Mouse (Mus musculus) bone marrow, adult 2 months (tissue): ENCODE data around the gene Olfr288. TPM values are rescaled to one million over a fixed set of nuclear protein-coding genes. Genes with fewer than 3 reads are reported as not detected.
A peak's percentile ranks its signal among the peaks of the same experiment; 100 is the strongest.

Source experiments
- H3K27ac ChIP-seq: fragments of 200-500 bp; 2 replicates; pipeline ENCODE4 v1.5.1; 2012; ENCODE audit warnings: low read depth, mild to moderate bottlenecking, control low read depth, inconsistent platforms, low read length; ENCODE audit not compliant: control insufficient read depth, poor library complexity, insufficient read depth
- H3K4me1 ChIP-seq: fragments of 200-500 bp; 2 replicates; pipeline ENCODE4 v1.6.1; 2011; ENCODE audit warnings: low read length; ENCODE audit not compliant: control insufficient read depth, insufficient read depth
- H3K4me3 ChIP-seq: fragments of 200-500 bp; replicated peaks from 2 replicates; pipeline ENCODE3; 2011; ENCODE audit warnings: mild to moderate bottlenecking, low read depth, low read length, control low read depth; ENCODE audit not compliant: control insufficient read depth
- CTCF ChIP-seq: fragments of 200-500 bp; IDR thresholded peaks from 2 replicates; pipeline ENCODE4 v1.5.1; 2011; ENCODE audit warnings: low read length, control low read depth; ENCODE audit not compliant: control insufficient read depth, insufficient read depth
- POLR2A ChIP-seq: fragments of 200-500 bp; IDR thresholded peaks from 2 replicates; pipeline ENCODE4 v1.6.1; 2011; ENCODE audit warnings: low read depth, mild to moderate bottlenecking, control low read depth, low read length, borderline replicate concordance; ENCODE audit not compliant: control insufficient read depth
- WGBS: fragments of 180-500 bp; shearing (Covaris S2); methylation state at CpG from one replicate; pipeline ENCODE4 v1.1.7; 2018; 5-methylcytosine and 5-hydroxymethylcytosine counted together
- polyA plus RNA-seq: library from polyadenylated mRNA; stranded (reverse); fragments of >200 nt; gene quantifications from 2 replicates; pipeline ENCODE4 v1.2.4, GENCODE M21; 2011; ENCODE audit warnings: low replicate concordance; ENCODE audit not compliant: missing spikeins, insufficient read depth, insufficient read length

The Olfr288 gene
- polyA plus RNA-seq, 1 experiment: not detected

DNA sequence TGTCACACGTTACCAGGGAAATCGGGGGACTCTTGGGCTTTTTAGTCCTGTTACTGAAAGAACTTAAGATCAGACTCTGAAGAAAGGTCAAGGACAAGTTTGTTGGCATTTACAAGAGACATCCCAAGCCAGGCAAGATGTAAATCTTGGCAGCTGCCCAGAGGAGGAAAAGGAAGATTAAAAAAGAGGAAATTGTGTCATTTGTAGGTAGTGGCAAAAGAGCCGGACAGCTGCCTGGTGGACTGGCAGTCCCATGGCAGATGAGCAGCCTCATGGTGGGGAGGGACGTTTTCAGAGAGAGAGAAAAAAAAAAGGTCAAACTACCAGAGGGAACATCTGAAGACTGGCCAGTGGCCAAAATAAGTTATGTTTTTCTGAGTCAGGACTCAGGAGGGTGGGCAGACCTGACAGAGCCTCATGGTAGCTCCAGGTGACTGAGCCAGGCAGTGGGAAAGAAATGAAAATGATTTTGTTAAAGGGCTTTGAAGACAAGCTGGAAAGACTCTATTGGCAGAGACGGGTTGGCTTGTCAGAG, 18.1 kb upstream of the Olfr288 start:
- Histone ChIP-seq H3K4me1 (no peaks in the 10 kb centered on the region; the same call in 1 of the 2 replicates), H3K4me3 (no peak overlapping the region), H3K27ac (no peak overlapping the region)
- TF ChIP-seq CTCF (no peak), POLR2A (no peak)
- WGBS: 50% methylated on average over 5 of the region's 5 CpGs

DNA sequence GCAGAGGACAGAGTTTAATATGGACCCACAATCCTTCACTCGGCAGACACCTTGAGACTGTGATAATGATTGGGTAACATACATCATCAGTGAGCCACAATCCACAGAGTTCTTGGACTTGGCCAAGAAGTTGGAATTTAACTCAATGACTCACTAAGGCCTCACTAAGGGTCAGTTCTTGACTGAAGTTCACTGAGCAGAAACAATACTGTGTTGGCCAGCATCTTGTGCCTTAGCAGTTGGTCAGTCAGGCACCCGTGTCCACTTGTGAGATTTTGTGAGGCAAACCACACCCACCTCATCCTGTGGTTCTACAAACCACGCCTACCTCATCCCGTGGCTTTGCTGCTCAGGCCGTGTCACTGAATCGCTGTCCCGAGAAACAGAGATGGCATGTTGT, 14.3 kb upstream of the Olfr288 start:
- Histone ChIP-seq H3K27ac (no peak overlapping the region), H3K4me1 (no peaks in the 10 kb centered on the region; the same call in 1 of the 2 replicates), H3K4me3 (no peak overlapping the region)
- WGBS: 62% methylated on average over 7 of the region's 7 CpGs
- TF ChIP-seq CTCF: no peak
- no peak for TF ChIP-seq POLR2A

DNA sequence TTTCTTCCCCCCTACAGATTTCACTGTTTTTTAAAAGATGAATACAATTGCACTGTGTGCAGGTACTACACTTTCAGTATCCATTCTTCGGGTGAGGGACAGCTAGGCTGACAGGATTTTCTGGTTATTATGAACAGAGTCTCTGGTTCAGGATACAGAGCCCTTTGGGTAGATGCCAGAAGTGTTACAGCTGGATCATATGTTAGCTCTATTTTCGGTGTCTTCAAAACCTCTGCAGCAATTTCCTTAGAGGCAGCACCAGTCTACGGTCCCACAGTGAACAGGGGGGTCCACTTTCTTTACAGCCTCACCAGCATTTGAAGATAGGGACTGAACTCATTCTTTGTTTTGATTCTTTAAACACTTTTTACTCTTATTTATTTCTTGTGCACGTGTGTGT, 10.9 kb downstream of the Olfr288 start:
- Histone ChIP-seq H3K27ac (no peak overlapping the region), H3K4me3 (no peak overlapping the region), H3K4me1 (no peaks in the 10 kb centered on the region)
- no peak for TF ChIP-seq CTCF
- TF ChIP-seq POLR2A: no peak
- WGBS: 46% methylated on average over 4 of the region's 4 CpGs

DNA sequence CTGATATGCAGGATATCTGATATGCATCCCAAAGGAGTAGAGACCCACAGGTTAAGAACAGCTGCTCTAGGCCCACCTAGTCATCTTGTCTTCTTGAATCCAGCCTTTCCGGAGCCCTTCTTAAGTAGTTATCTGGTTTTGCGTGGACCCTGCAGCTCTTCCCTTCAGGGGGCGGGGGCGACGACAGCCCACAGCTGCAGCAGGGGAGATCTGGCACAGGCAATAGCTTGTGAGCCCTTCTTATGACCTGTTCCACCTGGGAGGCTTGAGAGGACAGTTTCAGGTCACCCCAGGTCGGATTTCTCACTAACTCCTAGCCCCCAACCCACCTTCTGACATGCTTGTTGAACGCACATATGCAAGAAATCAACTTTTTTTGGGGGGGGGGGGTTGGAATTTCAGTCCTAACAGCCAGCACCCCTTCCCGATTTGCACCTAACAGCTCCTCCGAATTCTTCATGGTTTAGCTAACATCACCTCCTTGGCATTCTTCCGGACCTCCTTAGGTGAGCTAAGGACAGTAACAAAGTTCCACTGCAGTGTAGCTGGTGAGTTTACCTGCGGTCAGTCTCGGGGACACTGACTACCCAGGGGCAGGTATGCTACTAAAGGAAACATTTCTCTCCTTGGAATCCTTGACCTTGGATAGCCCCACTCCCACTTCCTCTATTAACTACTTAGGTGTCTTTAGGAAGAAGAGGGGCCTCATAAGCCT, 13.3 kb downstream of the Olfr288 start:
- no peak overlapping the region for H3K27ac ChIP-seq
- TF ChIP-seq CTCF (no peak), POLR2A (no peak)
- H3K4me3 ChIP-seq: no peak overlapping the region
- 74% methylated on average over 12 of the region's 12 CpGs for WGBS
- no peaks in the 10 kb centered on the region for H3K4me1 ChIP-seq

DNA sequence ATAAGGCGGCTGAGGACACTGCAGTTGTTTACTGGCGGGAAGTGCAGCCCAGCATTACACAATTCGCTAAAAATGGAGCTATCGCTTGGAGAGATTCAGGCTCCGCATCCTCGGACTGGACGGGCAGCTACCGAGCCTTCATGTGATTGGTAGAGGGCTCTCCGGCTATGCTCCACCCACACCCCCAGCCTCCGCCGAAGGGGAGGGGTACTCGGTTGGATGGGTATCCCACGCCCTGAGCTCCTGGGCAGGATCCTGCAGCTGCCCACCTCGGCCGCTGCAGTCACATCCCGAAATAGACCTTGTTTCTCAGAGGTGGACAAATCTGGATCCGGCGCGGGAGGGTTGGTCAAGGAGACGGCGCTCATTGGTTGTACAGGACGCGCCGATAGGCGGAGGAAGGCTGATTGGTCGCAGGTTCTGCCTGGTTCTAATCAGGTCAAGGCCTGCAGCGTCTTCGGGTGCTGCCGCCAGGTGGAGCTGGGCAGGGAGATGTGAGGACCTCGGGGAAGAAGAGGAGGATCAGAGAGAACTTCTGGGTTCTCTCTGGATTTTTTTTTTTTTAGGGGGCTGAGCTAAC, 14.1 kb downstream of the Olfr288 start:
- TF ChIP-seq POLR2A (no peak), CTCF (peak; percentile 67)
- Histone ChIP-seq H3K4me1 (no peaks in the 10 kb centered on the region), H3K27ac (no peak overlapping the region), H3K4me3 (peak overlapping the region; percentile 55)
- WGBS: under 1% methylated on average over 30 of the region's 30 CpGs

DNA sequence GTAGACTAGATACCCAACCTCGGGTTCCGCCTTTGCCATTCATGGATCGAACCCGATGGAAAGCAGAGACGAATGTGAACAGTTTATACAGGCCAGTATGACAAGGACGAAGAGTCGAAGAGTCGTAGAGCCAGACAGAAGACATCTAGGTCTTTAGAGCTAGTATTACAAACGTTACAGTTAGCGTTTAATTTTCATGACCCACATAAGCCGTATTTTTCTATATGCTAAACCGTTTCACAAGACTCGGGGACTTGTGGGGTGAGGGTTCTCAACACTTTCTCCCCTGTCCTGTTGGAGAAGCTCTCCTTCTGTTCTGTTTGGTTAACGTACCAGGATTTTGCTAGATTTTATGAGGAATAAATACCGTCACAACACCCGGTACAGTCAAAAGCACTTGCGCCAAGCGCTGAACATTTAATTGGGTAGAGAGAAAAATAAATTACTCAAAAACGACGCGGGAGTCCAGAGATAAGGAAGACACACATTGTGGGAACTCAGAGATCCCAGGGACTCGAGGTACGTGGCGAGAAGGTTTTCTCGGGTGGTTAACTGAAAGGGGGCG, 14.7 kb downstream of the Olfr288 start:
- H3K27ac ChIP-seq: no peak overlapping the region
- 12% methylated on average over 26 of the region's 26 CpGs for WGBS
- no peak overlapping the region for H3K4me3 ChIP-seq
- TF ChIP-seq CTCF (no peak), POLR2A (no peak)
- no peaks in the 10 kb centered on the region for H3K4me1 ChIP-seq

DNA sequence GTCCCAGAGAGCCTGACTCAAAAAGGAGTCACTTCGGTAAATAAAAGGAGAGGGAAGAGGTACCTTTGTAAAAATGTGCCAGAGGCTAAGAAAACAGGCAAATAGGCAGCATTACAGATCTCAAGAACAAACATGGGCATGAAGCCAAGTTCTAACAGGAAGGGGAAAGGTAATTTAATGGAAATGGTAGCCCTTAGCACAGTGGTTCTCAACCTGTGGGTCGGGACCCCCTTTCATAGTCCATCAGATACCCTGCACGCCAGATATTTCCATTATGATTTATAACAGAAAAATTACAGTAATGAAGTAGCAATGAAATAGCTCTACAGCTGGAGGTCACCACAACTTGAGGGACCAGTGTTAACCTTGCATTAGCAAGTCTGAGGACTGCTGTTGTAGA, 18.0 kb downstream of the Olfr288 start:
- Histone ChIP-seq H3K27ac (no peak overlapping the region), H3K4me3 (no peak overlapping the region), H3K4me1 (no peaks in the 10 kb centered on the region)
- 65% methylated on average over 3 of the region's 3 CpGs for WGBS
- no peak for TF ChIP-seq CTCF
- TF ChIP-seq POLR2A: no peak

DNA sequence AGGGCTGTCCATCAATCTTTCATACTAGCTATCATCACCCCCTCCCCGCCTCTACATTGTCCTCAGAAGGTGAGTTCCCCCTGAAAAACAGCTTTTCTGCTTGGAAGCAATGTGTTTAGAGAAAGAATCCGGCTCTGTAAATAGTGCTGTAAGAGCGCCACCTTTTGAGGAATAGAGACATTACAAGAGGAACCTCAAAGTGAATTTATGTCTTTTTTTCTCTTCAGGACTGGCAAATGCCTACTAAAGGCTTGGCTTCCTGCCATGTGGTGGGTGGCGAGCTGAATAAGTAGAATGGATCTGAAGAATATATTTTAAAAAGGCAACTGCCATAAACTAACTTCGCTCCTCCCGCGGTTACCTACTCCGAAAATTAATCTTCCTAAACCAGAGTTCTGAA, 21.5 kb downstream of the Olfr288 start:
- TF ChIP-seq CTCF (no peak), POLR2A (no peak)
- WGBS: 32% methylated on average over 8 of the region's 8 CpGs
- Histone ChIP-seq H3K4me3 (no peak overlapping the region), H3K27ac (no peak overlapping the region), H3K4me1 (no peaks in the 10 kb centered on the region)

DNA sequence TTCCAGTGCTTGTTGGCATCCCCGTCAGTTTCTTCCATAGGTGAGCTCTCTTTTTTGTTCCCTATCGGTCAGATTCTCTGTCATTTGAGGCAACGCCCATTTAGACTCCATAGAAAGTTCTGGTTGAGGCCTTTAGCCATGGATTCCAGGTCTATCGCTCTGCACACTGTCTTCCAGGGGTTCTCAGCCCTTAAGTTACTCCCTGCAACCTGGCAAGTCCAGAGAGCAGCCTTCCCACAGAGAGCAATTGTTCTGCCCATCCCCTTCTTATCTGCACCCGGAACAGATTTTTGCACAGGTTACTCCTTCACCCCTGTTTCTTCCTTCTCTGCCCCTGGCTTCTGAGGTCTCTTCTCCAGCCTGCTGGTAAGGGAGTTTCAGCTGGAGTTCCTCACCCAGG, 23.2 kb downstream of the Olfr288 start:
- TF ChIP-seq CTCF: no peak
- no peak for TF ChIP-seq POLR2A
- H3K27ac ChIP-seq: no peak overlapping the region
- H3K4me1 ChIP-seq: no peaks in the 10 kb centered on the region
- WGBS: 66% methylated on average over 5 of the region's 5 CpGs
- no peak overlapping the region for H3K4me3 ChIP-seq
